Mouse (Mus musculus): Measurements from ENCODE around the gene Chp1. TPM values are rescaled to one million over a fixed set of nuclear protein-coding genes. Genes with fewer than 3 reads are reported as not detected.

Chp1 gene
- polyA plus RNA-seq, 1 experiment from 2014 or later = 46.4 TPM

DNA sequence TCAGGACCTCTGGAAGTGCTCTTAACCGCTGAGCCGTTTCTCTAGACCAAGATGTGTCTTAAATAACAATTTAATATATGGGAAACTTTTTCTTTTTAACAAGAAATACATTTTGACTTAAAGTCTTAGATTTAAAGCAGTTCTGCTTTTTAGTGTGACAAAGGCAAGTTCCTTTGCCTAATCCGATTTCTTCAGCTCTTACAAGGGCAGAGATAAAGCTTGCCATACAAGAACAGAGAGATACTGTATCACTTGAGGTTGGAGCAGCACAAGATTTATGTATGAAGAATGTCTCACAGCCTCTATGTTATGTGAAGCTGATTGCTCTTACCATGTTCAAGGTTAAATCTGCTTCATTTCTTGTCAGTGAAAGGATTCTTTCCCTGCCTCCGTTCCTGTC, 17.8 kb downstream of the Chp1 start:
- Histone ChIP-seq H3K4me3 (ENCODE audit: control insufficient read depth in 1 of 2, insufficient read depth in 1 of 2, low read depth in 1 of 2, low read length in 2 of 2) (no peak overlapping the region), H3K27me3 (ENCODE audit: control insufficient read depth, insufficient read depth, low read length) (no peaks in the 10 kb centered on the region), H3K27ac (replicated peaks in 1 of 2; ENCODE audit: control insufficient read depth in 1 of 2, insufficient read depth in 1 of 2, low read depth in 2 of 2, low read length in 2 of 2) (no peak overlapping the region), H3K9me3 (ENCODE audit: control insufficient read depth, low read length) (no peaks in the 10 kb centered on the region), H3K9ac (ENCODE audit: low read length) (no peak overlapping the region), H3K36me3 (ENCODE audit: control insufficient read depth, insufficient read depth, low read length) (peaks cover 31% of the 10 kb centered on the region), H3K4me2 (ENCODE audit: low read length) (no peak overlapping the region), H3K4me1 (ENCODE audit: control insufficient read depth in 2 of 2, insufficient read depth in 2 of 2, low read length in 2 of 2) (no peaks in the 10 kb centered on the region)
- no peak for ATAC-seq (ENCODE audit: insufficient number of reproducible peaks, insufficient read depth, low FRiP score, low read depth)
- 84% methylated on average over 4 of the region's 4 CpGs for WGBS

DNA sequence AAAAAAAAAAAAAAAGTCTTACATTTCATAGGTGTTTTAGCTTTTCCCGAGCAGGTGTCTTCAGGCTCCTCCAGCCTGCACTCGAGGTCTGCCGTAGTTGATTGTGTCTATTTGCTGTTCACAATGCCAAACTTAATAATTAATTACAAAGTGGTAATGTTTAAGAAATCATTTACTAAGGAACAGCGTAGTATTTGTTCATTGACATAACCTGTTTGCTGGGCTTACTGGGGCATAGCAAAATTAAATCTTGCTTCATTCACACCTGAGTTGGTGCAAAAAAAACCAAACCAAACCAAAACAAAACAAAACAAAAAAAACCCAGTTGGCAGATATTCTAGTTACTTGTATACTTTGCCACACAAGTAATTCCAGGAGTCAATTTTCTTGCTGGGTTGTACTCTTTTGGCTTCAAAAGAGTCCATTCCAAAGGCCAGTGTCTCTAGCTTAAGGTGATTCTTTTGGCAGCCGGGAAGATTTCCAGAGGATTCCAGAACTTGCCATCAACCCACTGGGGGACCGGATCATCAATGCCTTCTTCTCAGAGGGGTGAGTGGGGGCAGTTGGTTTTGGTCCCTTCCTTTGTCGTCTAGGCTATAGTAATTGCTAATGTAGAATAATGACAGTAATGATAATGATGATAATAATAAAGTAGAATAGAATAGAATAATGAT, 18.8 kb downstream of the Chp1 start:
- H3K27me3 ChIP-seq (ENCODE audit: control insufficient read depth, insufficient read depth, low read length) = no peaks in the 10 kb centered on the region
- WGBS = 87% methylated on average over 7 of the region's 7 CpGs
- no peak overlapping the region for H3K4me3 ChIP-seq (ENCODE audit: control insufficient read depth in 1 of 2, insufficient read depth in 1 of 2, low read depth in 1 of 2, low read length in 2 of 2)
- H3K4me2 ChIP-seq (ENCODE audit: low read length) = no peak overlapping the region
- H3K36me3 ChIP-seq (ENCODE audit: control insufficient read depth, insufficient read depth, low read length) = peaks cover 28% of the 10 kb centered on the region
- ATAC-seq (ENCODE audit: insufficient number of reproducible peaks, insufficient read depth, low FRiP score, low read depth) = no peak
- H3K9me3 ChIP-seq (ENCODE audit: control insufficient read depth, low read length) = no peaks in the 10 kb centered on the region
- H3K9ac ChIP-seq (ENCODE audit: low read length) = no peak overlapping the region
- no peak overlapping the region for H3K27ac ChIP-seq (replicated peaks in 1 of 2; ENCODE audit: control insufficient read depth in 1 of 2, insufficient read depth in 1 of 2, low read depth in 2 of 2, low read length in 2 of 2)
- H3K4me1 ChIP-seq (ENCODE audit: control insufficient read depth in 2 of 2, insufficient read depth in 2 of 2, low read length in 2 of 2) = no peaks in the 10 kb centered on the region

DNA sequence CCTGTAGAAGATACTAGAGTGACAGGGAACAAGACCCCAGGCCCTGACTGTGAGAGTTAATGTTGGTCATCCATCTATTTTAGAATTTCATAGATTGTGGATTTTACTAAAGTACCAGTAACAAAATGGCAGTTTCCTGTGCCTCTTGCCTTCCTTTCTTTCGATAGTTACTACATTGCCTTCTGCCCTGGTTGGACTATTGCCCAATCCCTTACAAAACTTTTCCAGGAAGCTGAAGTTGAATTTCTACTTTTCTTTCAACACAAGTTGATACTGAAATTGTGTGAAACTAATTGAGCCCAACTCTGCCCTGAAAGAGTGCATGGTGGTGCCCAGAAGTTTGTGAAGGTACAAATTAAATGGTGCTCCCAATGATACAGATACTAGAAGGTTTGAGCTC, 25.0 kb downstream of the Chp1 start:
- no peak for ATAC-seq (ENCODE audit: insufficient number of reproducible peaks, insufficient read depth, low FRiP score, low read depth)
- H3K9me3 ChIP-seq (ENCODE audit: control insufficient read depth, low read length) = no peaks in the 10 kb centered on the region
- no peaks in the 10 kb centered on the region for H3K27me3 ChIP-seq (ENCODE audit: control insufficient read depth, insufficient read depth, low read length)
- H3K9ac ChIP-seq (ENCODE audit: low read length) = no peak overlapping the region
- 76% methylated on average over 1 of the region's 1 CpGs for WGBS
- H3K4me1 ChIP-seq (ENCODE audit: control insufficient read depth in 2 of 2, insufficient read depth in 2 of 2, low read length in 2 of 2) = no peaks in the 10 kb centered on the region
- no peak overlapping the region for H3K4me3 ChIP-seq (ENCODE audit: control insufficient read depth in 1 of 2, insufficient read depth in 1 of 2, low read depth in 1 of 2, low read length in 2 of 2)
- no peak overlapping the region for H3K4me2 ChIP-seq (ENCODE audit: low read length)
- no peak overlapping the region for H3K27ac ChIP-seq (replicated peaks in 1 of 2; ENCODE audit: control insufficient read depth in 1 of 2, insufficient read depth in 1 of 2, low read depth in 2 of 2, low read length in 2 of 2)
- H3K36me3 ChIP-seq (ENCODE audit: control insufficient read depth, insufficient read depth, low read length) = peaks cover 21% of the 10 kb centered on the region

DNA sequence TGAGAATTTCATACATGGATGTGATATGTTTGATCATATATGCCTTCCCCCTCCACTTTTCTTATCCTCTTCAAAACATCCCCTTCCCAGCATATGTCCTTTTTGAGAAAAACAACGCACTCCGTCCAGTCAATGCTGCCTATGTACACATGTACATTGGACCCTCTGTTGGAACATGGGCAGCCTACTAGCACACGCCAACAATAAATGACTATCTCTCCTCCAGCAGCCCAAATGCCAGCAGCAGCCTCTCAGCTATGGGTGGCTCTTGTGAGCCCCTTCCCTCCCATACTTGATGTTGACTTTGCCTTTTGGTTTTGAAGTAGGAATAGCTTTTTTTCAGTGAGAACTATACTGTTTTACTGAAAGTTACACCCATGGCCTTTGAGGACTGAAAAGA, 34.1 kb downstream of the Chp1 start:
- Histone ChIP-seq H3K27ac (replicated peaks in 1 of 2; ENCODE audit: control insufficient read depth in 1 of 2, insufficient read depth in 1 of 2, low read depth in 2 of 2, low read length in 2 of 2) (no peak overlapping the region), H3K4me2 (ENCODE audit: low read length) (no peak overlapping the region), H3K27me3 (ENCODE audit: control insufficient read depth, insufficient read depth, low read length) (no peaks in the 10 kb centered on the region), H3K9ac (ENCODE audit: low read length) (no peak overlapping the region), H3K36me3 (ENCODE audit: control insufficient read depth, insufficient read depth, low read length) (peaks cover 9% of the 10 kb centered on the region; the same call in 1 of the 2 replicates), H3K4me1 (ENCODE audit: control insufficient read depth in 2 of 2, insufficient read depth in 2 of 2, low read length in 2 of 2) (0 out of 4 replicates have a peak, but pooled peaks cover 0 to 4% of the 10 kb centered on the region in 2 experiments), H3K4me3 (ENCODE audit: control insufficient read depth in 1 of 2, insufficient read depth in 1 of 2, low read depth in 1 of 2, low read length in 2 of 2) (no peak overlapping the region), H3K9me3 (ENCODE audit: control insufficient read depth, low read length) (no peaks in the 10 kb centered on the region)
- 93% methylated on average over 3 of the region's 3 CpGs for WGBS
- ATAC-seq (ENCODE audit: insufficient number of reproducible peaks, insufficient read depth, low FRiP score, low read depth) = no peak

DNA sequence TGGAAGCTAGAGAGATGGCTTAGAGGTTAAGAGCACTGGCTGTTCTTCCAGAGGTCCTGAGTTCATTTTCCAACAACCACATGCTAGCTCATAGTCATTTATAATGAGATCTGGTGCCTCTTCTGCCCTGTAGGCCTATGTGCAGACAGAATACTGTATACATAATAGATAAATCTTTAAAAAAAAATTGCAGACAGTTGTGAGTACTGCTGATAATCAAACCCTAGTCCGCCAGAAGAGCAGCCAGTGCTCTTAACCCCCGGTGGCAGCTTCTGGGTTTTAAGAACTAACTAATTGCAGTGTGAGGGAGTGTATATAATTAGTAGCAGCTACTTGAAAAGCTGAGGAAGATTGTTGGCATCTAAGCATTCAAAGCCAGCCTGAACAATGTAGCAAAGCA, 35.9 kb downstream of the Chp1 start:
- no peak overlapping the region for H3K9ac ChIP-seq (ENCODE audit: low read length)
- WGBS = 38% methylated on average over 2 of the region's 2 CpGs
- H3K36me3 ChIP-seq (ENCODE audit: control insufficient read depth, insufficient read depth, low read length) = 0 out of 2 replicates have a peak, but pooled peaks cover 9% of the 10 kb centered on the region

DNA sequence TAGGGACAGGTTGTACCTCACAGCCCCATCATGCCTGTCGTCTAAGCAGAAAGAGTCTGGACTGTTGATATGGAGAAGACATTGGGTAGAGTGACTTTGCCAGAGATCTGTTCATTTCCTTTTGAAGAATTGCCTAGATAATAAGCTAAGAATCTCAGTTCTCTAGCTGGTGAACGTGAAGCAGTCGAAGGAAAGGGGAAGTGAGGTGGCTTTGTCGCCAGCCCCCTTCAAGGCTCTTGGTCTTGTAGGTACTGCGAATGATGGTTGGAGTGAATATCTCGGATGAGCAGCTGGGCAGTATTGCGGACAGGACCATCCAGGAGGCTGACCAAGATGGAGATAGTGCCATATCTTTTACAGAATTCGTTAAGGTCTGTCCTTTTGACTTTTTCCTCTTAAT, 36.8 kb downstream of the Chp1 start:
- Histone ChIP-seq H3K9ac (ENCODE audit: low read length) (no peak overlapping the region), H3K4me2 (ENCODE audit: low read length) (no peak overlapping the region), H3K27me3 (ENCODE audit: control insufficient read depth, insufficient read depth, low read length) (no peaks in the 10 kb centered on the region), H3K4me1 (ENCODE audit: control insufficient read depth in 2 of 2, insufficient read depth in 2 of 2, low read length in 2 of 2) (0 out of 4 replicates have a peak, but pooled peaks cover 0 to 4% of the 10 kb centered on the region in 2 experiments), H3K36me3 (ENCODE audit: control insufficient read depth, insufficient read depth, low read length) (0 out of 2 replicates have a peak, but pooled peaks cover 6% of the 10 kb centered on the region), H3K9me3 (ENCODE audit: control insufficient read depth, low read length) (no peaks in the 10 kb centered on the region), H3K4me3 (ENCODE audit: control insufficient read depth in 1 of 2, insufficient read depth in 1 of 2, low read depth in 1 of 2, low read length in 2 of 2) (no peak overlapping the region), H3K27ac (replicated peaks in 1 of 2; ENCODE audit: control insufficient read depth in 1 of 2, insufficient read depth in 1 of 2, low read depth in 2 of 2, low read length in 2 of 2) (no peak overlapping the region)
- 87% methylated on average over 8 of the region's 8 CpGs for WGBS
- ATAC-seq (ENCODE audit: insufficient number of reproducible peaks, insufficient read depth, low FRiP score, low read depth) = no peak

More for the DNA sequence above, 35.9 kb downstream of the Chp1 start:
- no peak overlapping the region for H3K4me2 ChIP-seq (ENCODE audit: low read length)
- ATAC-seq (ENCODE audit: insufficient number of reproducible peaks, insufficient read depth, low FRiP score, low read depth) = no peak
- no peaks in the 10 kb centered on the region for H3K9me3 ChIP-seq (ENCODE audit: control insufficient read depth, low read length)
- 0 out of 4 replicates have a peak, but pooled peaks cover 0 to 4% of the 10 kb centered on the region in 2 experiments for H3K4me1 ChIP-seq (ENCODE audit: control insufficient read depth in 2 of 2, insufficient read depth in 2 of 2, low read length in 2 of 2)
- no peaks in the 10 kb centered on the region for H3K27me3 ChIP-seq (ENCODE audit: control insufficient read depth, insufficient read depth, low read length)
- H3K4me3 ChIP-seq (ENCODE audit: control insufficient read depth in 1 of 2, insufficient read depth in 1 of 2, low read depth in 1 of 2, low read length in 2 of 2) = no peak overlapping the region
- no peak overlapping the region for H3K27ac ChIP-seq (replicated peaks in 1 of 2; ENCODE audit: control insufficient read depth in 1 of 2, insufficient read depth in 1 of 2, low read depth in 2 of 2, low read length in 2 of 2)

DNA sequence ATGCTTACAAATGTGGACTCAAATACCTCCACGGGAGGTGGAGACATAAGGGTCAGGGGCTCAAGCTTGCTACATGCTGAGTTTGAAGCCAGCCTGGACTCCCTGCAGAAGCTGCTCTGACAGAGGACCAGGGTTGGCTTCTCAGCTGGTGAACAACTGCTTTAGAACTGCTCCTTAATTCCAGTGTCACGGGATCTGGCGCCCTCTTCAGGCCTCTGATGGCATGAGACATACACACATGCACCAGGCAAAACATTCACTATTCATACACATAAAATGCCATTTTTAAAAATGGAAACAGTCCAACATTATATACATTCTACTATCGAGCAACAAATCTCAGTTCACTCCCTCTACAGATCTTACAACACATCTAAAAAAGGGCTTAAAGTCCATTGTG, 39.9 kb downstream of the Chp1 start:
- no peak overlapping the region for H3K27ac ChIP-seq (replicated peaks in 1 of 2; ENCODE audit: control insufficient read depth in 1 of 2, insufficient read depth in 1 of 2, low read depth in 2 of 2, low read length in 2 of 2)
- H3K36me3 ChIP-seq (ENCODE audit: control insufficient read depth, insufficient read depth, low read length) = 0 out of 2 replicates have a peak, but pooled peaks cover 3% of the 10 kb centered on the region
- 16% methylated on average over 4 of the region's 4 CpGs for WGBS
- H3K4me2 ChIP-seq (ENCODE audit: low read length) = no peak overlapping the region
- ATAC-seq (ENCODE audit: insufficient number of reproducible peaks, insufficient read depth, low FRiP score, low read depth) = no peak
- H3K27me3 ChIP-seq (ENCODE audit: control insufficient read depth, insufficient read depth, low read length) = no peaks in the 10 kb centered on the region
- no peak overlapping the region for H3K4me3 ChIP-seq (ENCODE audit: control insufficient read depth in 1 of 2, insufficient read depth in 1 of 2, low read depth in 1 of 2, low read length in 2 of 2)
- H3K9me3 ChIP-seq (ENCODE audit: control insufficient read depth, low read length) = no peaks in the 10 kb centered on the region
- H3K4me1 ChIP-seq (ENCODE audit: control insufficient read depth in 2 of 2, insufficient read depth in 2 of 2, low read length in 2 of 2) = 0 out of 4 replicates have a peak, but pooled peaks cover 0 to 4% of the 10 kb centered on the region in 2 experiments
- no peak overlapping the region for H3K9ac ChIP-seq (ENCODE audit: low read length)

DNA sequence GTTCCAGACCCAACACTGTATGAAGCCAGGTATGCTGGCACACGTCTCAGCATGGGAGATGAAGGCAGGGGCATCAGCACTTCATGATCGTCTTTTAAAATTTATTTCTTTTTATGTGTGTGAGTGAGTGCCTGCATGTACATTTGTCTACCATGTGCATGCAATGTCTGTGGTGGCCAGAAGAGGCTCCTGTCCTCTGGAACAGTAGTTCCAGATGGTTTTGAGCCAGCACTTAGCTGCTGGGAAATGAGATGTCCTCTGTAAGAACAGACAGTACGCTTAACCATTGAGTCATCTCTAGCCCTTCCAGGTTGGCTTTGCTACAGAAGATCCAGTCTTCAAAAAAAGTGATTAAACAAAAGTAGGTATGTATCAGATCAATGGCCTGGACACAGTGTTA, 43.8 kb downstream of the Chp1 start:
- Histone ChIP-seq H3K27me3 (ENCODE audit: control insufficient read depth, insufficient read depth, low read length) (no peaks in the 10 kb centered on the region), H3K4me2 (ENCODE audit: low read length) (no peak overlapping the region), H3K9me3 (ENCODE audit: control insufficient read depth, low read length) (no peaks in the 10 kb centered on the region), H3K36me3 (ENCODE audit: control insufficient read depth, insufficient read depth, low read length) (peaks cover 2% of the 10 kb centered on the region), H3K27ac (replicated peaks in 1 of 2; ENCODE audit: control insufficient read depth in 1 of 2, insufficient read depth in 1 of 2, low read depth in 2 of 2, low read length in 2 of 2) (no peak overlapping the region), H3K4me1 (ENCODE audit: control insufficient read depth in 2 of 2, insufficient read depth in 2 of 2, low read length in 2 of 2) (peaks cover 0 to 11% of the 10 kb centered on the region in 2 experiments; a peak in 2 of 4 replicates), H3K4me3 (ENCODE audit: control insufficient read depth in 1 of 2, insufficient read depth in 1 of 2, low read depth in 1 of 2, low read length in 2 of 2) (no peak overlapping the region), H3K9ac (ENCODE audit: low read length) (no peak overlapping the region)
- WGBS = 93% methylated on average over 3 of the region's 3 CpGs
- ATAC-seq (ENCODE audit: insufficient number of reproducible peaks, insufficient read depth, low FRiP score, low read depth) = no peak
